21 mouse cellular contexts compared by ENCODE assay signal in the genomic region with DNA sequence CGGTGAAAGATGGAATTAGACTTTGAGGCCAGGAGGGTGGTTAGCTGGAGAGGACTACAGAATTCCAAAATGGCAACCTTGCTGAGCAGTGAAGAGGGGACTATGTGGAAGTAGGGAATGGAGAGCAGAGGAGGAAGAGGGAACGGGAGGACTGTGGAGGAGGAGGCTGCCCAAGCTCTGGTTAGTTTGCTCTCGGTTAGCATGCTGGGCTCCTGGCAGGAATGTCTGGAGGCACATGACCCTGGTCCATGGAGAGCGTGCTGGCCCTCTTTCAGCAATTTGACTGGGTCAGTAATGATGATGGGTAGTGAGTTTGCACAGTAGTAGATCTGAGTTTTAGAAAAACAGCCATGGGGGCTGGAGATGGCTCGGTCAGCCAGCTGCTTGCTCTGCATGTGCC. TPM values are rescaled to one million over a fixed set of nuclear protein-coding genes. Genes with fewer than 3 reads are reported as not detected.
A peak's percentile ranks its signal among the peaks of the same experiment; 100 is the strongest.
DNase-seq lines count a peak whose midpoint lies in the region; ATAC-seq lines count a peak whose summit lies in the region.
"Had no signal": no experiment of that assay in that cellular context is flagged by ENCODE, and none has a peak within 500 bp of the region (broad histone marks: within the 10 kb centered on the region; RNA-seq: fewer than 3 reads in every experiment).

No protein-coding gene starts in this region.

- peak; percentile 51 to 64 for DNase-seq in cerebellum, postnatal 10 days
- DNase-seq in cerebellum, postnatal 4 days (ENCODE audit: low spot score in 2 of 2) = no peak
- DNase-seq in kidney, adult 11 months = peak; percentile 38
- peak; percentile 43 for DNase-seq in kidney, adult 9 months
- peak; percentile 63 to 66 for DNase-seq in kidney, postnatal 36 days
- no peak for DNase-seq in adrenal gland, postnatal 4 days (ENCODE audit: low spot score in 2 of 2)
- DNase-seq: adrenal gland, postnatal 36 days; cerebellum, adult 11 months; cerebellum, adult 9-10 months; embryo, embryonic 11 days; gastrocnemius, postnatal 36 days; heart, postnatal 36 days had no signal

- no peak for ATAC-seq in kidney, embryonic 16.5 days (ENCODE audit: low FRiP score, low TSS enrichment)
- ATAC-seq in kidney, embryonic 15.5 days (replicated peaks; ENCODE audit: low FRiP score) = no peak
- ATAC-seq: forebrain, embryonic 14.5 days had no signal

- H3K4me3 ChIP-seq in kidney, embryonic 16.5 days (ENCODE audit: low read length) = no peak overlapping the region
- H3K4me3 ChIP-seq in kidney, embryonic 15.5 days (replicated peaks) = no peak overlapping the region
- H3K4me3 ChIP-seq: embryonic facial prominence, embryonic 15.5 days; erythroblast, embryonic 14.5 days; forebrain, embryonic 10.5 days; heart, adult 2 months; heart, embryonic 12.5 days; hindbrain, embryonic 15.5 days had no signal

- peaks cover 12% of the 10 kb centered on the region for H3K4me1 ChIP-seq in kidney, embryonic 16.5 days (ENCODE audit: insufficient read depth, low read length)
- 0 out of 2 replicates have a peak, but pooled peaks cover 5% of the 10 kb centered on the region for H3K4me1 ChIP-seq in kidney, embryonic 15.5 days
- H3K4me1 ChIP-seq: embryonic facial prominence, embryonic 15.5 days; heart, embryonic 12.5 days had no signal

- WGBS in kidney, embryonic 16.5 days = 67% methylated on average over 5 of the region's 5 CpGs
- 58% methylated on average over 5 of the region's 5 CpGs for WGBS in kidney, embryonic 15.5 days

- peaks cover 22% of the 10 kb centered on the region for H3K36me3 ChIP-seq in kidney, embryonic 16.5 days (ENCODE audit: insufficient read depth, low read length)
- H3K36me3 ChIP-seq in kidney, embryonic 15.5 days = peaks cover 79% of the 10 kb centered on the region

- H3K9me3 ChIP-seq in kidney, embryonic 16.5 days (ENCODE audit: low read length) = no peaks in the 10 kb centered on the region
- no peaks in the 10 kb centered on the region for H3K9me3 ChIP-seq in kidney, embryonic 15.5 days (replicated peaks)
- H3K9me3 ChIP-seq: embryonic facial prominence, embryonic 15.5 days; forebrain, embryonic 10.5 days; heart, embryonic 12.5 days; hindbrain, embryonic 15.5 days had no signal

- no peak overlapping the region for H3K4me2 ChIP-seq in kidney, embryonic 16.5 days (replicated peaks; ENCODE audit: low read depth, low read length)
- H3K4me2 ChIP-seq in kidney, embryonic 15.5 days = no peak overlapping the region
- H3K4me2 ChIP-seq: embryonic facial prominence, embryonic 15.5 days; heart, embryonic 12.5 days; hindbrain, embryonic 15.5 days had no signal

- H3K27ac ChIP-seq in kidney, embryonic 16.5 days (ENCODE audit: low read length) = no peak overlapping the region
- no peak overlapping the region for H3K27ac ChIP-seq in kidney, embryonic 15.5 days
- H3K27ac ChIP-seq: embryonic facial prominence, embryonic 15.5 days; forebrain, embryonic 10.5 days; heart, adult 2 months; hindbrain, embryonic 15.5 days had no signal

- H3K9ac ChIP-seq in kidney, embryonic 16.5 days (replicated peaks; ENCODE audit: low read length) = no peak overlapping the region
- no peak overlapping the region for H3K9ac ChIP-seq in kidney, embryonic 15.5 days
- H3K9ac ChIP-seq: embryonic facial prominence, embryonic 15.5 days; heart, embryonic 12.5 days; hindbrain, embryonic 15.5 days had no signal

- H3K27me3 ChIP-seq in kidney, embryonic 16.5 days (ENCODE audit: insufficient read depth, low read length) = no peaks in the 10 kb centered on the region
- H3K27me3 ChIP-seq in kidney, embryonic 15.5 days = no peaks in the 10 kb centered on the region
- H3K27me3 ChIP-seq: embryonic facial prominence, embryonic 15.5 days; heart, embryonic 12.5 days; hindbrain, embryonic 15.5 days had no signal

RNA-seq across cellular contexts. Expression of a gene that starts 39.1 kb away (rescaled TPM):
- 86.9 and 88.6 TPM in 2 replicates for polyA plus RNA-seq in kidney, embryonic 16.5 days (2015; fragmentation: Nextera tagmentation; extraction: Ambion mirVana)
- 93.5 and 107 TPM in 2 replicates for polyA plus RNA-seq in kidney, embryonic 15.5 days (2015; fragmentation: Nextera tagmentation; extraction: Ambion mirVana)
- total RNA-seq in adrenal gland, postnatal 4 days (2021) = 10 to 100 TPM; 63.3 to 69.9 TPM

Comparison
In these comparisons a context has a peak if more than half of its experiments do, and no peak if none do; other contexts are left out.
1. DNase-seq: peak in cerebellum, postnatal 10 days (2 of 2), kidney, adult 11 months (single experiment), kidney, adult 9 months (single experiment) and kidney, postnatal 36 days (2 of 2); none in cerebellum, postnatal 4 days (0 of 2) and adrenal gland, postnatal 4 days (0 of 2).